Mouse (Mus musculus) hindbrain, embryonic 12.5 days (tissue): ENCODE results near the gene Figla. TPM values are rescaled to one million over a fixed set of nuclear protein-coding genes. Genes with fewer than 3 reads are reported as not detected.
"Not testable (repeated sequence)": the region's sequence is repeated elsewhere in the genome, so short reads cannot be mapped to it uniquely, and the experiment has no call there.

ENCODE experiments used
- ATAC-seq: fragments of 200-750 bp; cut with Nextera tagmentation; 2 replicates; pipeline ENCODE4 v1.8.0; 2017; ENCODE audit warnings: moderate TSS enrichment; ENCODE audit not compliant: low FRiP score
- H3K27ac ChIP-seq: fragments of 300-500 bp; sonication (generic); 2 replicates; pipeline ENCODE4 v1.5.1; 2016; ENCODE audit warnings: mild to moderate bottlenecking
- H3K27me3 ChIP-seq: fragments of 300-500 bp; sonication (generic); 2 replicates; pipeline ENCODE4 v1.6.1; 2016; ENCODE audit warnings: mild to moderate bottlenecking
- H3K36me3 ChIP-seq: fragments of 300-500 bp; sonication (generic); 2 replicates; pipeline ENCODE4 v1.6.1; 2016; ENCODE audit warnings: mild to moderate bottlenecking
- H3K4me1 ChIP-seq: fragments of 300-500 bp; sonication (generic); 2 replicates; pipeline ENCODE4 v1.6.1; 2016
- H3K4me2 ChIP-seq: fragments of 300-500 bp; sonication (generic); replicated peaks from 2 replicates; pipeline ENCODE4 v1.6.1; 2016; ENCODE audit warnings: mild to moderate bottlenecking
- H3K4me3 ChIP-seq: fragments of 300-500 bp; sonication (generic); 2 replicates; pipeline ENCODE4 v1.5.1; 2016; ENCODE audit warnings: mild to moderate bottlenecking
- H3K9ac ChIP-seq: fragments of 300-500 bp; sonication (generic); 2 replicates; pipeline ENCODE4 v1.6.1; 2016; ENCODE audit warnings: mild to moderate bottlenecking, moderate library complexity
- H3K9me3 ChIP-seq: fragments of 300-500 bp; sonication (generic); replicated peaks from 2 replicates; pipeline ENCODE4 v1.6.1; 2016; ENCODE audit warnings: mild to moderate bottlenecking
- WGBS: fragments of 180-500 bp; shearing (Covaris S2); methylation state at CpG from one replicate; pipeline ENCODE4 v1.1.7; 2016; 5-methylcytosine and 5-hydroxymethylcytosine counted together
- polyA plus RNA-seq: library from polyadenylated mRNA; unstranded; fragments of >200 nt; fragmentation: Nextera tagmentation; extraction: Ambion mirVana; gene quantifications from 2 replicates; pipeline ENCODE4 v1.2.1, GENCODE M21; 2016

The Figla gene
- polyA plus RNA-seq, 1 experiment from 2014 or later, result not detected

DNA sequence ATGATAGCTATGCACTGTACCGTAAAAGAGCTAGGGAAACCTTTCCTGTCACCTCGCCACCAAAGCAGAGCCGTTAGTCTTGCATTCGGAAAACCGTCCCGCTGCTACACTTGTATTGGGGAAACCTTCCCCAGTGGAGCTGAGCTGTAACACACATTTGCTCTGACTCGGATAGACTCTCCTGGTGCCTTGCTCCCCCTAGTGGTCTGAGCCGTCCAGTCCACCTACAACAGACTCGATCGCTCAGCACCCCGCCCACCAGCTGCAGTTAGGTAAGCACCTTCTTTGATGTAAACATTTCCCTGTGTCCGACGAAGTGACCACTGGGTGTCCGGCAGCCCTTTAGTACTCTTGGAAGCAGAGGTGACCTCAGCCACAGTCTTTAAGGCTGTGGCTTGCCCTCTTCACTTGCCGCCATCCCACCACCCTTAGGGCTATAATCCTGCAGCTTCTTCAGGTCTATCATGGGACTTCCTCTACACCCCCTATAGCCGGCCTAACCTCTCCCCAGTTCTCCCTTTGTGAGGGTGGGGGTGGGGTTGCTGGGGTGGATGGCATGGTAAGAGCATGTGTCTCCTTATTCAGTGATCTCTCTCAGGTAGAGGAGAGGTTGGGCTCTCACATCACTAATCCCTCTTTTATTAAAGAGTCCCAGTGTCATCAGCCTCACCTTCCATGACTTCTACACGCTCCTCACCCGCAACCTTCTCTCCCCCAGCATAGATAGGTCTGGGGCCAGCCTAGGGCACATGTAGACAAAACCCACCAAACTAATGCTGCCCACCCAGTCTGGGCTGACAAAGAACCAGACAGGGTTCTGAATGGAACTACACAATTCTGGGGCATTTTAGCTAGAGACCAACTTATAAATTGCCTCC lies 11.5 kb upstream of the Figla start:
- H3K27ac ChIP-seq, result no peak overlapping the region
- 0 out of 2 replicates have a peak, but pooled peaks cover 3% of the 10 kb centered on the region for H3K9me3 ChIP-seq
- peak overlapping the region; percentile 42 for H3K4me2 ChIP-seq
- no peaks in the 10 kb centered on the region for H3K27me3 ChIP-seq
- no peak overlapping the region; the same call in 1 of the 2 replicates for H3K4me3 ChIP-seq
- no peaks in the 10 kb centered on the region for H3K4me1 ChIP-seq
- peak; percentile 88 for ATAC-seq
- no peak overlapping the region for H3K9ac ChIP-seq
- WGBS, result 14% methylated on average over 18 of the region's 18 CpGs
- no peaks in the 10 kb centered on the region for H3K36me3 ChIP-seq

DNA sequence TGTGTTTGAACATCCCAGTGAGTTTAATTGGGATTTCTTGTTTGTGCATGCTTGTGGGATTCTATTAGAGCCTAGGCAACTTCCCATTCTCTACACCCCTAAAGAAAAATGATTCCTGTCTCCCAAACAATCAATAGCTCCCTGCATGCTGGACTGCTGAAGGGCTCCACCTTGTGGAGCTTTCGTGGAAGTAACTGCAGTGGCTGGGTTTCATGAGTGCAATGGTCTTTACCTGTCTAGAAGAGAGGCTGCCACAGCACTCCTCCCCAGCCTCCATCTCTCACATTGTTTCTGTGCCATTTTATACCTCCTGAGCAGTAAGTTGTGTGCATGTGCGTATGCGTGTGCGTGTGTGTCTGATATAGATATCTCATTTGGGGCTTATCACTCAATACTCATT lies 6.0 kb upstream of the Figla start:
- WGBS, result 44% methylated on average over 4 of the region's 4 CpGs
- no peaks in the 10 kb centered on the region for H3K27me3 ChIP-seq
- no peak overlapping the region for H3K27ac ChIP-seq

DNA sequence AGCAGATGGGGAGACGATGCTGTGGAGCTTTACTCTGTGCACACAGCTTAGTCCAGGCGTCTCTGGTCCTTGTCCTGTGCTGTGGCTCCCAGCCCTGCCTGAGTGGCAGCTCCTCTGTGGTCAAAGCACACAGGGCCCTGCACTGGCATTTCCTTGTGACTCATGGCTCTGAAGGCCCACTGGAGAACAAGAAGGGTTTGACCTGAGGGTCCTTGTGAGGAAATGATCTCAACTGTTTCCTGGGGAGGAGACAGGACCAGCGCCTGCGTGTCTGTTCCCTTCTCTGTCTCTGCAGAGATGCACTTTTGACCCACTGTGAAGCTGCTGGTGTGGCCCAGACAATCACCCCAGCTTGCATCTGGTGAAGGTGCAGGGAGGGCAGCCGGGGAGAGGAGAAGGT lies 1.2 kb upstream of the Figla start:
- H3K4me1 ChIP-seq, H3K36me3 ChIP-seq, H3K4me3 ChIP-seq, H3K27ac ChIP-seq, H3K9me3 ChIP-seq, H3K27me3 ChIP-seq, H3K4me2 ChIP-seq, ATAC-seq, H3K9ac ChIP-seq: not testable (repeated sequence)
- WGBS, result 72% methylated on average over 5 of the region's 5 CpGs

More for the DNA sequence above, 6.0 kb upstream of the Figla start:
- no peak for ATAC-seq
- 0 out of 2 replicates have a peak, but pooled peaks cover 3% of the 10 kb centered on the region for H3K9me3 ChIP-seq
- H3K4me3 ChIP-seq, result no peak overlapping the region
- no peak overlapping the region for H3K9ac ChIP-seq
- H3K4me1 ChIP-seq, result no peaks in the 10 kb centered on the region
- no peaks in the 10 kb centered on the region for H3K36me3 ChIP-seq
- no peak overlapping the region for H3K4me2 ChIP-seq

DNA sequence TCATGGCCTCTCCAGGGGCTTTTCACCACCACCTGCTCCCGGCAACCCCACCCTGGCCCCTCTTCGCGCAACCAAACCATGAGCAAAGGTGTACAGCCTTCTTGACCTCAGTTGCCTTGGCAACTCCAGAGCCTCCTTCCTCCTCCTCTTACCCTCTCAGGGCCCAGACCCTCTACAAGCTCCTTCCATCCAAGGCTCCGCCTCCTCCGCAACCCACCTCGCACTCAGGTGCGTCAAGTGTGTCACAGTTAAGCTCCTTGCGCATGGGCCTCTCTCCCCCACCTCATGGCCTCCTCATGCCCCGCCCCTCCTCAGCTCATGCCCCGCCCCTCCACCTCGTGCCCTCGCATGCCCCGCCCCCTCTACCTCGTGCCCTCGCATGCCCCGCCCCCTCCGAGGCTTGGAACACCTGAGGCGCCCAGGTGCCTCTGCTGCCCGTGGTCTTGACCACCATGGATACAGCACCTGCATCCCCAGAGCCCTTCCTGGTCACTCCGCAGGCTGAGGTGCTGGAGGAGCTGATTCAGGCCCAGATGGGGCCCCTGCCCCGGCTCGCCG lies 901 bp downstream of the Figla start:
- Histone ChIP-seq H3K27ac (no peak overlapping the region), H3K9me3 (no peaks in the 10 kb centered on the region), H3K9ac (no peak overlapping the region), H3K4me3 (no peak overlapping the region), H3K27me3 (no peaks in the 10 kb centered on the region), H3K4me1 (no peaks in the 10 kb centered on the region), H3K4me2 (no peak overlapping the region), H3K36me3 (no peaks in the 10 kb centered on the region)
- WGBS, result 78% methylated on average over 23 of the region's 23 CpGs
- ATAC-seq, result no peak

DNA sequence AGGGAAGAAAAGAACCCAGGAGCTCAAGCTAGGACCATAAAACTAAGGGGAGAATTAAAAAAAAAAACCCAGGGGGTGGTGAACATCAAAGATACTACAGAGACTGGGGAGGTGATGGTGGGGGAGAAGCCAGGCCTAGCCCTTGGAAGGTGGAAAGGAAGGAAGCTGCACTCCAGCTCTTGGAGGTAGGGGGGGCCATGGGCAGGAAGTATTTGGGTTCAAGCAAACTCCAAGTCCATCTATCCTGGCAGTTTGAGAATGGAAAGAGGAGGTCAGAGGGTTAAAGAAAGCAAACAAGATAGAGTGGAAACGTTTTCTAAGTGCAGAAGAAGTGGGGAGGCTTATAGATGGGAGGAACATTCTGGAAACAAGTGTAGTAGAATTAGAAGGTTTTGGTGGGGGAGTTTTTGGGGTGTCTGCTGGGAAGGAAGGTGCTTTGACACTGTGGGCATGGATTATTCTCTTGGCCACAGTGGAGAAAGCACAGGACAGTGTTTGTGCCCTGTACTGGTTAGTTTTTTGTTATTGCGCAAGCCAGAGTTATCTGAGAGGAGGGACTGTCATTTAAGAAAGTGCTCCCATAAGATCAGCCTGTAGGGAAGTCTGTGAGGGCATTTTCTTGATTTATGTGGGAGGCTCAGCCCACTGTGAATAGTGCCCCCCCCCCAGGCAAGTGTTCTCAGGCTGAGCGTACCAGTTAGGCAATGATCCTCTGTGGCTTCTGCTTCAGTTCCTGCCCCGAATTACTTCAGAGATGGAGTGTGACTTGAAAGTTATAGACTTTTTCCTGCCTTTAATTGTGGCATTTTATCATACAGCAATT lies 3.7 kb downstream of the Figla start:
- H3K9me3 ChIP-seq, result no peaks in the 10 kb centered on the region
- H3K4me2 ChIP-seq, result no peak overlapping the region
- H3K27ac ChIP-seq, result no peak overlapping the region
- 84% methylated on average over 4 of the region's 4 CpGs for WGBS
- H3K4me3 ChIP-seq, result no peak overlapping the region
- H3K9ac ChIP-seq, result no peak overlapping the region
- H3K36me3 ChIP-seq, result no peaks in the 10 kb centered on the region
- no peaks in the 10 kb centered on the region for H3K4me1 ChIP-seq
- no peak for ATAC-seq
- no peaks in the 10 kb centered on the region for H3K27me3 ChIP-seq

DNA sequence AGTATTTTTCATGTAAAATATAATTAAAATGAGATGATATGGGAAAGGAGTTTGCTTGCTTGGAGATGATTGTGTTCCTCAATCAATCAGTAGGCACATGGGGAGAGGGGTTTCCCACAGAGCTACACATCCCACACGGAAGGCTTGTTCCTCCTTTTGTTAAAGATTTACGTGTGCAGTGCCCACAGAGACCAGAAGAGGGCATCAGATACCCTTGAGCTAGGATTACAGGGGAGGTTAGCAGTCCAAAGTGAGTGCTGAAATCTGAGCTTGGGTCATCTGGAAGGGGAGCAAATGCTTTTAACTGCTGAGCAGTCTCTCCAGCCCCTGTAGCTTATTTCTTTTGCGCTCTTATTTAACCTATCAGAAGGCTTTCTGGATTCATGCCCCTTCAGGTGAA lies 5.0 kb downstream of the Figla start:
- no peak overlapping the region for H3K9ac ChIP-seq
- ATAC-seq, result no peak
- no peaks in the 10 kb centered on the region for H3K36me3 ChIP-seq
- H3K9me3 ChIP-seq, result no peaks in the 10 kb centered on the region
- H3K27me3 ChIP-seq, result no peaks in the 10 kb centered on the region
- H3K4me1 ChIP-seq, result no peaks in the 10 kb centered on the region
- H3K4me2 ChIP-seq, result no peak overlapping the region
- no peak overlapping the region for H3K27ac ChIP-seq
- H3K4me3 ChIP-seq, result no peak overlapping the region
- 25% methylated on average over 3 of the region's 3 CpGs for WGBS

DNA sequence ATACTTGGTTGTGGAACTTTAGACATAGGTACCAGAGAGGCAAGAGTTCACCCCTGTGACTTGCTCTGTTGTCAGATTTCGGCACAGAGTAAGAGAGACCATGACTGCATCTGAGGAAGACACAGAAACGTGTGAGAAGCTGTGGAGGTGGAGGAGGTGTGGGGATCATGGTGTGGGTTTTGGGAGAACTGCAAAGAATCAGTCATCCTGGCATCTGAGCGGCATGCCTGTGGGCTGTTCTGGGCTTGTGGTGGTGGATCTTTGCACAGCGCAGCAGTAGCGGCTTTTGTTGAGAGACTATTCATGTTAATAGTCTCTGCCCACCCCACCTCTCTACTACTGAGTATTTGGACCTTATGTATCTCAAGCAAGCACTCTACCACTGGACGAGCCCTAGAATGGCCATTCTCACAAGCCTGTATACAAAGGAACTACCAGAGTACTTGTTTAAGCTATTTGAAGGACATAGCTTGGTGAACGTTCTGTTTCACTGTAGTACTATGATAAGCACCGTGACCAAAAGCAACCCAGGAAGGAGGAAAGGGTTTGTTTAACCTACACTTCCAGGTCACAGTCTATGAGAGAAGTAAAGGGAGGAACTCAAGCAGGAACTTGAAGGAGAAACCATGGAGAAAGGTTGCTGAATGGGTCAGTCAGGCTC lies 10.8 kb downstream of the Figla start:
- no peaks in the 10 kb centered on the region for H3K9me3 ChIP-seq
- no peaks in the 10 kb centered on the region for H3K36me3 ChIP-seq
- no peak overlapping the region for H3K4me2 ChIP-seq
- no peak overlapping the region for H3K27ac ChIP-seq
- no peaks in the 10 kb centered on the region for H3K27me3 ChIP-seq
- WGBS, result 88% methylated on average over 8 of the region's 8 CpGs
- H3K4me3 ChIP-seq, result no peak overlapping the region
- no peak for ATAC-seq
- no peak overlapping the region for H3K9ac ChIP-seq
- peaks cover 27% of the 10 kb centered on the region for H3K4me1 ChIP-seq

DNA sequence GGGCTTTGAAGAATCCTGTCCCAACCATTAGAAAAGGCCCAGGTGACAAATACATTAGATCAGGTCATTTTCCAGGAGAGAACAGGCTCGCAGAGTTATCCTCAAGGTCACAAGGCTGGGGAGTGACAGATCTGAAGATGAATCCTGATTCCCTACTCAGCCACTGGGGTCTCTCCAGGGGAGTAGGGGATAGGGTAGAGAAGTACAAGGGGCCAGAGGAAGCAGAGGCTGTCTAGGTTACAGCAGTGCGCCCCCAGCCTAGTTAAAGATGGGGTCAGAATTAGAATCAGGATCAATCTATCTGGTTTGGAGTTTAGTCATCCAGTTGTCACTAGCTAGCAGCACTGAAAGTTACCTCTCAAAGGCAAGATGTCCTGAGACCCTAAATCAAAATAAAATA lies 12.2 kb downstream of the Figla start:
- 76% methylated on average over 2 of the region's 2 CpGs for WGBS
- peak overlapping the region; percentile 87 for H3K9ac ChIP-seq
- H3K4me2 ChIP-seq, result peak overlapping the region; percentile 73
- H3K27ac ChIP-seq, result peak overlapping the region; percentile 95
- peak; percentile 64; the same call in 1 of the 2 replicates for ATAC-seq
- peak overlapping the region; percentile 73 for H3K4me3 ChIP-seq
- no peaks in the 10 kb centered on the region for H3K9me3 ChIP-seq
- peaks cover 40% of the 10 kb centered on the region for H3K4me1 ChIP-seq
- H3K36me3 ChIP-seq, result no peaks in the 10 kb centered on the region
- H3K27me3 ChIP-seq, result no peaks in the 10 kb centered on the region

DNA sequence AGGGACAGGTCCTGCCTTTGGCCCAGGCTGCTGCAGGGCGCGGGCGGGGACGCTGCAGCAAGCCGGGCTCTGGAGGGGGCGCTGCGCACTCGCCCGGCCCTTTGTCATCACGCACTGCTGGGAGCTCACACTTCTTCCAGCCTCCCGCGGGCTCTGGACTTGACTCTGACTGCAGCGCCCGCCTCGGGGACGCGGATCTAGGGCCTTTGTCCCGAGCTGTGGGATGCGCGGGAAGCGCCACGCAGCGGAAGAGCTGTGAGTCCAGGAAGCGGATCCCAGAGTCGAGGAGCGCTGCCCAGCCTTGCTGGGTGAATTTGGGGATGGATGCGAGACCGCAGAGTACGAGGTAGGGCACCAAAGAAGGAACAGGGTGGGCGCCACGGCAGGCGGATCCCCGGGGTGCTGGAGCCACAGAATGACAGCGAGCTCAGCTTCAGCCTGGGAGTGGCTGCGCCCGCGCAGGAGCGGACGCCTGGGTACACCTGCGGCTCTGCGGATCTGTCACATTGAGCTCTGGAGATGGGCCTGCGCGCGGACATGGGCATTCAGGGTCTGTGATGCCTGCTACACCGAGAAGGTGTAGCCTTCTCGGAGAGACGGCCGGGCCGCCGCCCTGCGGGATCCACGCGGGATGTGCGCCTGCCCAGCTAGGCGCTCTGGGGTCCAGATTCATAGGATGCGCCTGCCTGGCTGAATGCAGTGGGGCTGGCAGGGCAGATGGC lies 12.8 kb downstream of the Figla start, which contains the start of gene Add2:
Gene Add2, plus strand, starts transcription at position 81 of the 722 bp plus-strand sequence.
- WGBS, result under 1% methylated on average over 56 of the region's 56 CpGs
- Histone ChIP-seq H3K27me3 (no peaks in the 10 kb centered on the region), H3K9me3 (no peaks in the 10 kb centered on the region), H3K9ac (peak within 1 kb of the TSS; percentile 87), H3K4me3 (peak within 1 kb of the TSS; percentile 73), H3K4me2 (peak within 1 kb of the TSS; percentile 73), H3K36me3 (no peaks in the 10 kb centered on the region), H3K27ac (peak within 1 kb of the TSS; percentile 95), H3K4me1 (peaks cover 43% of the 10 kb centered on the region)
- ATAC-seq, result peak; percentile 93

DNA sequence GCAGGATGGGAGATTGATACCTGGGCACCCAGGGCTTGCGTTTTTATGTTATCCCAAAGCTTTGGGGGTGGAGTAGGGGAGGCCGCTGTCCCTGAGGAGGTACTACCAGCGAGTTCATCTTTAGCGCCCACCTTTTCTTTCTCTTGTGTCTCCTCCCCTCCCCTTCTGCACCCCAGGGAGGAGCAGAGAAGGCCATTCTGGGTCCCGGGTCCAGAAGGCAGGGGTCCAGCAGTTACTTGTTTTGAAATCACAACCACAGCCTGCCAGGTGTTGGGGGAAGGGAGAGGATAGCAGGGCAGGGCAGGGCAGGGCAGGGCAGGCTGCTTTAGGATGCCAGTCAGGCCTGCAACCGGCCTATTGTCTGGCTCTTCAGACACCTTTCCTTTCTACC lies 13.3 kb downstream of the Figla start:
- 7% methylated on average over 6 of the region's 6 CpGs for WGBS
- ATAC-seq, result no peak
- peaks cover 43% of the 10 kb centered on the region for H3K4me1 ChIP-seq

DNA sequence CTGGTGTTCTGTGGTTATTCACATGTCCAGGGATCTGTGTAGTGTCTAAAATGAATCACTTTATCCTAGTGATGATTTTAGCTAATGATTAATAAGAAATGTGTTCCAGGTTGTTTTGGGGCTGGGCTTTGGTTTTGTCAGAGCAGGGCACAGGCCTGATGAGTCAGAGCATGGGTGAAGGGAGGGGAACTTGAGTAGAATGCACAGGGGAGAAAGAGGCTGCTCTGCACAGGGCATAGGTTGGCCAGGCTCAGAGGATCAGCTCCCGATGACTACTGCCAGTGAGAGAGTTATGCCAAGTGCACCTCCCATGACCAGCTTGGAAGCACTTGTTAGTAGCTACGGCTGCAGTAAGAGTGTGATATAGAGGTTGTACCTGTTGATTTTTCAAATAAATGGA lies 15.6 kb downstream of the Figla start:
- Histone ChIP-seq H3K4me2 (peak overlapping the region; percentile 73), H3K4me1 (peaks cover 43% of the 10 kb centered on the region), H3K27ac (no peak overlapping the region), H3K9ac (peak overlapping the region; percentile 18), H3K36me3 (no peaks in the 10 kb centered on the region), H3K27me3 (no peaks in the 10 kb centered on the region), H3K9me3 (no peaks in the 10 kb centered on the region), H3K4me3 (peak overlapping the region; percentile 73)
- WGBS, result 84% methylated on average over 2 of the region's 2 CpGs
- ATAC-seq, result no peak

More for the DNA sequence above, 13.3 kb downstream of the Figla start:
- H3K27me3 ChIP-seq, result no peaks in the 10 kb centered on the region
- no peaks in the 10 kb centered on the region for H3K36me3 ChIP-seq
- peak overlapping the region; percentile 73 for H3K4me3 ChIP-seq
- peak overlapping the region; percentile 73 for H3K4me2 ChIP-seq
- H3K27ac ChIP-seq, result peak overlapping the region; percentile 95
- H3K9ac ChIP-seq, result peak overlapping the region; percentile 87
- no peaks in the 10 kb centered on the region for H3K9me3 ChIP-seq
